Mouse (Mus musculus) neural tube, embryonic 11.5 days (tissue): Measurements from ENCODE around the gene Fam83f. TPM values are rescaled to one million over a fixed set of nuclear protein-coding genes. Genes with fewer than 3 reads are reported as not detected.

Experiments
- ATAC-seq: fragments of 200-750 bp; cut with Nextera tagmentation; 2 replicates; pipeline ENCODE4 v1.8.0; 2017; ENCODE audit warnings: moderate number of reproducible peaks, mild to moderate bottlenecking, moderate TSS enrichment, moderate library complexity; ENCODE audit not compliant: insufficient read depth, low FRiP score, low TSS enrichment
- DNase-seq: peaks from one replicate; pipeline ENCODE4 v3.0.0-alpha.2; 2015; ENCODE audit warnings: low spot score
- H3K27ac ChIP-seq: fragments of 300-500 bp; sonication (generic); 2 replicates; pipeline ENCODE4 v1.5.1; 2014; ENCODE audit warnings: low read depth, mild to moderate bottlenecking, low read length
- H3K27me3 ChIP-seq: fragments of 300-500 bp; sonication (generic); 2 replicates; pipeline ENCODE4 v1.6.1; 2014; ENCODE audit warnings: mild to moderate bottlenecking, low read length, mixed read lengths; ENCODE audit not compliant: control insufficient read depth, insufficient read depth
- H3K36me3 ChIP-seq: fragments of 300-500 bp; sonication (generic); 2 replicates; pipeline ENCODE4 v1.6.1; 2014; ENCODE audit warnings: mild to moderate bottlenecking, low read length, moderate library complexity, mixed read lengths; ENCODE audit not compliant: control insufficient read depth, insufficient read depth
- H3K4me1 ChIP-seq: fragments of 300-500 bp; sonication (generic); 2 replicates; pipeline ENCODE4 v1.6.1; 2014; ENCODE audit warnings: low read length, mixed read lengths; ENCODE audit not compliant: control insufficient read depth, insufficient read depth
- H3K4me2 ChIP-seq: fragments of 300-500 bp; sonication (generic); 2 replicates; pipeline ENCODE4 v1.6.1; 2014; ENCODE audit warnings: low read depth, mild to moderate bottlenecking, moderate library complexity
- H3K4me3 ChIP-seq: fragments of 300-500 bp; sonication (generic); 2 replicates; pipeline ENCODE4 v1.5.1; 2014; ENCODE audit warnings: low read depth, low read length
- H3K9ac ChIP-seq: fragments of 300-500 bp; sonication (generic); 2 replicates; pipeline ENCODE4 v1.6.1; 2014; ENCODE audit warnings: mild to moderate bottlenecking, low read length
- H3K9me3 ChIP-seq: fragments of 300-500 bp; sonication (generic); 2 replicates; pipeline ENCODE4 v1.6.1; 2016; ENCODE audit warnings: low read length; ENCODE audit not compliant: control insufficient read depth
- WGBS: fragments of 180-500 bp; shearing (Covaris S2); extraction: QIAGEN DNeasy Blood & Tissue Kit; methylation state at CpG from one replicate; pipeline ENCODE4 v1.1.7; 2014; 5-methylcytosine and 5-hydroxymethylcytosine counted together
- polyA plus RNA-seq: library from polyadenylated mRNA; unstranded; fragments of >200 nt; fragmentation: Nextera tagmentation; extraction: Ambion mirVana; gene quantifications from 2 replicates; pipeline ENCODE4 v1.2.1, GENCODE M21; 2014

The Fam83f gene
- polyA plus RNA-seq, 1 experiment from 2014 or later: 0.44 TPM

GRCm38 (mm10) chr15:80681466-80681881, 9.8 kb downstream of the Fam83f start:
- Histone ChIP-seq H3K27me3 (no peaks in the 10 kb centered on the region), H3K27ac (no peak overlapping the region), H3K9ac (no peak overlapping the region), H3K4me2 (no peak overlapping the region), H3K9me3 (no peaks in the 10 kb centered on the region), H3K4me1 (peaks cover 8% of the 10 kb centered on the region), H3K36me3 (no peaks in the 10 kb centered on the region), H3K4me3 (no peak overlapping the region)
- DNase-seq (no peak), ATAC-seq (no peak)
- WGBS: 77% methylated on average over 4 of the region's 4 CpGs

DNA sequence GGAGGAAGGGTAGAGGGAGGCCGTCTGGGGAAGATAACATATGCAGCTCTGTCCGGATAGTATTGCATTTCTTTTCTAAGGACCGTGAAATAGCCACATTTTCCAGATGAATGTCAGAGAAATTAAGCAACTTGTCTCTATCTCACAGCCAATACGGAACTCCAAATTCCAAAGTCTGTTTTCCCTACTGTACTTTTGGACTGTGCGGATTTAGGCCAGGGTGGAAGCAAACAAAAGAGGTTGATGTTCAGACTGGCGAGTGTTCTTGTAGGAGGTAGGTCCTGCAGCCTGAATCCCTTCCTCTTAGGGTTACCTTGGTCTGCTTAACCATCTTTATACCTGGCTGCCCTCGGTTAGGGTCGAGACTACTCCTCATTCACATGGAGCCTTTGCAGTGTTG, 10.7 kb downstream of the Fam83f start:
- WGBS: 85% methylated on average over 8 of the region's 8 CpGs
- Histone ChIP-seq H3K4me1 (peaks cover 8% of the 10 kb centered on the region), H3K27ac (no peak overlapping the region)

GRCm38 (mm10) chr15:80683151-80683550, 11.5 kb downstream of the Fam83f start:
- no peaks in the 10 kb centered on the region for H3K36me3 ChIP-seq
- H3K9me3 ChIP-seq: no peaks in the 10 kb centered on the region
- H3K27ac ChIP-seq: no peak overlapping the region
- peaks cover 8% of the 10 kb centered on the region for H3K4me1 ChIP-seq
- DNase-seq (no peak), ATAC-seq (no peak)
- no peak overlapping the region for H3K4me3 ChIP-seq
- 91% methylated on average over 6 of the region's 6 CpGs for WGBS
- no peaks in the 10 kb centered on the region for H3K27me3 ChIP-seq
- no peak overlapping the region for H3K4me2 ChIP-seq
- no peak overlapping the region for H3K9ac ChIP-seq

More for the DNA sequence above, 10.7 kb downstream of the Fam83f start:
- H3K4me3 ChIP-seq: no peak overlapping the region
- no peak overlapping the region for H3K4me2 ChIP-seq
- H3K36me3 ChIP-seq: no peaks in the 10 kb centered on the region
- ATAC-seq: no peak
- no peak for DNase-seq
- no peaks in the 10 kb centered on the region for H3K27me3 ChIP-seq
- no peaks in the 10 kb centered on the region for H3K9me3 ChIP-seq
- H3K9ac ChIP-seq: no peak overlapping the region

- no peak overlapping the region for H3K4me2 ChIP-seq
- no peak for ATAC-seq
- 67% methylated on average over 3 of the region's 3 CpGs for WGBS
- peaks cover 8% of the 10 kb centered on the region for H3K4me1 ChIP-seq
- no peak overlapping the region for H3K27ac ChIP-seq
- H3K9me3 ChIP-seq: no peaks in the 10 kb centered on the region
- no peak for DNase-seq
- no peaks in the 10 kb centered on the region for H3K27me3 ChIP-seq
- H3K4me3 ChIP-seq: no peak overlapping the region
- H3K9ac ChIP-seq: no peak overlapping the region
- H3K36me3 ChIP-seq: no peaks in the 10 kb centered on the region
These were observed 12.3 kb downstream of the Fam83f start for GRCm38 (mm10) chr15:80683990-80684389.

- Histone ChIP-seq H3K4me2 (no peak overlapping the region), H3K27ac (no peak overlapping the region), H3K4me3 (no peak overlapping the region), H3K36me3 (no peaks in the 10 kb centered on the region), H3K9ac (no peak overlapping the region), H3K4me1 (peaks cover 8% of the 10 kb centered on the region), H3K9me3 (no peaks in the 10 kb centered on the region), H3K27me3 (no peaks in the 10 kb centered on the region)
- no peak for DNase-seq
- no peak for ATAC-seq
- WGBS: 14% methylated on average over 8 of the region's 8 CpGs
These were observed 13.3 kb downstream of the Fam83f start for GRCm38 (mm10) chr15:80684786-80685602.

DNA sequence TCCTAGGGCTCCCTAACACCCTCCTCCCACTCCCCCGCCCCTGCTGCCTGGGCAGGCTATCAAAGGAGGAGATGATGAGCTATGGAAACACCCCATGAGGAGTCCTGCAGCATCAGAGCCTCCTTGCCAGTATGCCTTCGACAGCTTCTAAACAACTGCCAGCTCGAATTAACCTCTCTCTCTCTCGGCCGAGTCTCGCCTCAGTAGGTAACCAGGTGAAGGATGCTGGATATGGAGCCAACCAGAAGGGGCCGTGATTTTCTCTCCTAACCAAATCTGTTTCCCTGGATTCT, 13.9 kb downstream of the Fam83f start:
- 26% methylated on average over 7 of the region's 7 CpGs for WGBS
- H3K9me3 ChIP-seq: no peaks in the 10 kb centered on the region
- no peak overlapping the region for H3K4me3 ChIP-seq
- peaks cover 8% of the 10 kb centered on the region for H3K4me1 ChIP-seq
- no peak overlapping the region for H3K27ac ChIP-seq
- no peak for ATAC-seq
- no peaks in the 10 kb centered on the region for H3K27me3 ChIP-seq
- H3K9ac ChIP-seq: no peak overlapping the region
- no peak for DNase-seq
- H3K4me2 ChIP-seq: no peak overlapping the region
- no peaks in the 10 kb centered on the region for H3K36me3 ChIP-seq

DNA sequence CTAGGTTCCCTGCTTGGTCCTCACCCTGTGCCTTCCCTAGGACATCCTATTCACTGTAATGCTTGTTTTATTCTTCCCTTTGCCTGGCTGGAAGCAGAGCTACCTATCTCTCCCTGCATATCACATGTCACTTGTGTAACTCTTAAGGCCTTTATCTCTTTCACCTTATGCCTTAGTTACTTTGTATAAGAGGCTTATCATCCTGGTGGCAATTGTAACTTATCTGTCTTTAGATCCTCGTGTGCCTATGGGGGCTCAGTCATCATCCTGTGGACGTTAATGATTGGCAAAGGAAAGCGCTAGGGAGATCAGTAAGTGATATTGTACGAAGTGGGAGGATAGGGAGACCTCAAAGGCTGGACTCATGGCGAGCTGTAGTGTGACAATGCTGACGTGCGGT, 16.9 kb downstream of the Fam83f start:
- no peak for DNase-seq
- Histone ChIP-seq H3K9ac (no peak overlapping the region), H3K4me2 (no peak overlapping the region), H3K4me1 (peaks cover 8% of the 10 kb centered on the region), H3K27ac (no peak overlapping the region), H3K9me3 (no peaks in the 10 kb centered on the region), H3K27me3 (no peaks in the 10 kb centered on the region), H3K4me3 (no peak overlapping the region), H3K36me3 (no peaks in the 10 kb centered on the region)
- no peak for ATAC-seq
- 84% methylated on average over 7 of the region's 7 CpGs for WGBS

DNA sequence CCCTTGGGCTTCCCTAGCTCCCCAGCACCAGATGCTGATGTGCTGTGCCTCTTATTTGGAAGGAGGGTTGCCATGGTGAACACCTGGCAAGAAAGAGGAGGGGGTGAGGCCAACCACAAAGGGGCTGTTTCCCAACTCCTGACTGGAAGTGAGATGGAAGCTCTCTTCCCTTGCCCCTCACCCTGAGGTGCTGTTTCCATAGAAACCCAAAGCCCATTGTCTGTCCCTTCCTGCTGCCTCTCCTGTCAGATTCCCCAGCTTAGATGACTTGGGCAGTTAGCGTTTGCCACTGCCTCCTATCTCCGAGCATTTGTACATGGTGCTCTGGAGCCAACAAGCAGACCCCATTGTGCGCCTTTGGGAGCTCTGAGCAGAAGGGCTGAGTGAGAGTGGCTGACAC, 21.8 kb downstream of the Fam83f start:
- no peak for DNase-seq
- Histone ChIP-seq H3K4me2 (no peak overlapping the region), H3K4me3 (no peak overlapping the region), H3K27me3 (no peaks in the 10 kb centered on the region), H3K4me1 (0 out of 2 replicates have a peak, but pooled peaks cover 4% of the 10 kb centered on the region), H3K9me3 (no peaks in the 10 kb centered on the region), H3K36me3 (no peaks in the 10 kb centered on the region), H3K9ac (no peak overlapping the region), H3K27ac (no peak overlapping the region)
- no peak for ATAC-seq
- WGBS: 37% methylated on average over 3 of the region's 3 CpGs

- no peak overlapping the region for H3K27ac ChIP-seq
- H3K4me2 ChIP-seq: no peak overlapping the region
- H3K36me3 ChIP-seq: no peaks in the 10 kb centered on the region
- 38% methylated on average over 11 of the region's 11 CpGs for WGBS
- no peaks in the 10 kb centered on the region for H3K27me3 ChIP-seq
- ATAC-seq (no peak), DNase-seq (peak; percentile 56)
- no peak overlapping the region; the same call in 1 of the 2 replicates for H3K9ac ChIP-seq
- H3K4me3 ChIP-seq: no peak overlapping the region
- no peaks in the 10 kb centered on the region for H3K9me3 ChIP-seq
- 0 out of 2 replicates have a peak, but pooled peaks cover 4% of the 10 kb centered on the region for H3K4me1 ChIP-seq
These were observed 22.7 kb downstream of the Fam83f start for GRCm38 (mm10) chr15:80694125-80694910.
